Mouse (Mus musculus): ENCODE data around the gene Rin3. TPM values are rescaled to one million over a fixed set of nuclear protein-coding genes. Genes with fewer than 3 reads are reported as not detected.
A peak's percentile ranks its signal among the peaks of the same experiment; 100 is the strongest.
"Not testable (repeated sequence)": the region's sequence is repeated elsewhere in the genome, so short reads cannot be mapped to it uniquely, and the experiment has no call there.

Rin3 gene
- 12.4 and 13.3 TPM in 2 replicates for total RNA-seq (2021)
- long read RNA-seq, partial matches to known transcripts: 9 of 16 reads
- long read RNA-seq, other reads (novel, unspliced or antisense): 4 of 16 reads

GRCm38 (mm10) chr12:102282763-102283482, at the start of gene Rin3:
TSS of gene Rin3 (plus strand) at chr12:102283048.
- peak; percentile 51 for DNase-seq

- DNase-seq: no peak
These were observed 47.3 kb upstream of the Rin3 start for GRCm38 (mm10) chr12:102235551-102235950.

GRCm38 (mm10) chr12:102236317-102236716, 46.5 kb upstream of the Rin3 start:
- DNase-seq: no peak

- DNase-seq: no peak
These were observed 40.6 kb upstream of the Rin3 start for GRCm38 (mm10) chr12:102242076-102242722.

GRCm38 (mm10) chr12:102243915-102244314, 38.9 kb upstream of the Rin3 start:
- DNase-seq: no peak

- DNase-seq: no peak
These were observed 36.6 kb upstream of the Rin3 start for GRCm38 (mm10) chr12:102246226-102246625.

GRCm38 (mm10) chr12:102248104-102248503, 34.7 kb upstream of the Rin3 start:
- no peak for DNase-seq

- DNase-seq: no peak
These were observed 32.5 kb upstream of the Rin3 start for GRCm38 (mm10) chr12:102250316-102250715.

- DNase-seq: no peak
These were observed 31.8 kb upstream of the Rin3 start for GRCm38 (mm10) chr12:102251070-102251469.

GRCm38 (mm10) chr12:102251985-102252384, 30.9 kb upstream of the Rin3 start:
- DNase-seq: no peak

- no peak for DNase-seq
These were observed 30.3 kb upstream of the Rin3 start for GRCm38 (mm10) chr12:102252525-102252924.

- no peak for DNase-seq
These were observed 27.8 kb upstream of the Rin3 start for GRCm38 (mm10) chr12:102255012-102255411.

- DNase-seq: no peak
These were observed 24.2 kb upstream of the Rin3 start for GRCm38 (mm10) chr12:102258522-102259112.

GRCm38 (mm10) chr12:102261933-102262396, 20.9 kb upstream of the Rin3 start:
- no peak for DNase-seq

GRCm38 (mm10) chr12:102262809-102263208, 20.0 kb upstream of the Rin3 start:
- no peak for DNase-seq

GRCm38 (mm10) chr12:102263249-102263648, 19.6 kb upstream of the Rin3 start:
- DNase-seq: no peak

- DNase-seq: no peak
These were observed 16.4 kb upstream of the Rin3 start for GRCm38 (mm10) chr12:102266433-102266832.

GRCm38 (mm10) chr12:102269144-102269543, 13.7 kb upstream of the Rin3 start:
- DNase-seq: no peak

- no peak for DNase-seq
These were observed 12.0 kb upstream of the Rin3 start for GRCm38 (mm10) chr12:102270776-102271405.

GRCm38 (mm10) chr12:102271447-102271846, 11.4 kb upstream of the Rin3 start:
- peak; percentile 44 for DNase-seq

GRCm38 (mm10) chr12:102275833-102276443, 6.9 kb upstream of the Rin3 start:
- peak; percentile 22 for DNase-seq

GRCm38 (mm10) chr12:102280290-102280689, 2.6 kb upstream of the Rin3 start:
- not testable (repeated sequence) for DNase-seq

All from adrenal gland, postnatal 25 days (tissue).